Mouse (Mus musculus): ENCODE data around the gene Rnf166. TPM values are rescaled to one million over a fixed set of nuclear protein-coding genes. Genes with fewer than 3 reads are reported as not detected.
A peak's percentile ranks its signal among the peaks of the same experiment; 100 is the strongest.

The Rnf166 gene
- total and polyA plus RNA-seq, 3 experiments, result 36.9 to 99.4 (median 41.6) TPM

DNA sequence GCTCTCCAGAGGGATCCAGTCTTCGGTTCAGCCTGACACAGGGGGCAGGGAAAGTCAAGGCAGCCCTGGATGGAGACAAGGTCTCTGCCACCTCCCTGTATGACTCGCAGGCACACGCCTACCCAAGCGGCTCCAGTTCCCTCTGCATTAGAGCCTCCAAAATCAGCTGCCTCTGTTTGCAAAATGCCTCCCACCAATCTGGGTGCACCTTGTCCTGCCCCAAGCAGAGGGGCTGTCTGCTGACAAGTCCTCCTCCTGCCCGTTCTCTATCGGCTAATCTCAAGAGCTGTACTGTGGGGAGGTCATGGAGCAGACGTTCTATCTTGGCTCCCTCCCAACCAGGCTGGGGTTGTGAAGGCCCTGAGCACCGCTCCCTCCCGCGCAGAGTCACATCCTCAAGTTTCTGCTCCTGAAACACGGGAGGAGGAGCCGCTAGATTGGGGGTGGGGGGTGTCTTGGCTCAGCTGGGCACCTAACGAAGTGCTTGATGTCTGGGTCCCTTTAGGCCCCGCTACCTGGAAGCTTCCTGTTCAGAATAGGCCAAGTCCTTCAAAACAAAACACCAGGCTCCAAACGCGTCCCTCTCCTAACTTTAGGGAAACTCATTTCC, 808 bp downstream of the Rnf166 start:
- Histone ChIP-seq H3K27me3 (ENCODE audit: control insufficient read depth, insufficient read depth, low read length) (no peaks in the 10 kb centered on the region), H3K9ac (ENCODE audit: low read depth, low read length) (peak overlapping the region; percentile 90), H3K36me3 (ENCODE audit: control insufficient read depth, insufficient read depth, low read length) (no peaks in the 10 kb centered on the region), H3K4me1 (ENCODE audit: control insufficient read depth, insufficient read depth, low read length) (peaks cover 7% of the 10 kb centered on the region), H3K79me2 (replicated peaks; ENCODE audit: control insufficient read depth, insufficient read depth, low read length) (no peaks in the 10 kb centered on the region; the same call in 1 of the 2 replicates), H3K4me3 (peak overlapping the region; percentile 97), H3K27ac (peak overlapping the region; percentile 92)
- peak; percentile 50 to 51 for DNase-seq
- WGBS, result 1% methylated on average over 16 of the region's 16 CpGs
- intact Hi-C loops (cut with DNase I), result loop anchor here (2.0 to 10.0 kb wide), 2 partner anchors 26 to 740 kb away; partner anchors contain the start of genes Chmp1a and Spata33
- no peak for TF ChIP-seq CTCF (IDR thresholded peaks at IDR 0.05)
- TF ChIP-seq POLR2A (IDR thresholded peaks at IDR 0.05; ENCODE audit: insufficient read depth, low read depth, low read length), result no peak
- TF ChIP-seq EP300 (IDR thresholded peaks at IDR 0.05; ENCODE audit: insufficient read depth, low read depth, low read length), result 0 out of 2 replicates have a peak, but pooled peaks have one; percentile 38

- no peak overlapping the region for H3K4me3 ChIP-seq
- WGBS, result 74% methylated on average over 8 of the region's 8 CpGs
- no peaks in the 10 kb centered on the region for H3K27me3 ChIP-seq (ENCODE audit: control insufficient read depth, insufficient read depth, low read length)
- H3K9ac ChIP-seq (ENCODE audit: low read depth, low read length), result no peak overlapping the region
- no peaks in the 10 kb centered on the region for H3K36me3 ChIP-seq (ENCODE audit: control insufficient read depth, insufficient read depth, low read length)
- intact Hi-C loops (cut with DNase I), result loop anchor here (2.0 to 10.0 kb wide), 2 partner anchors 25 to 741 kb away; partner anchors contain the start of genes Chmp1a and Spata33
- TF ChIP-seq EP300 (IDR thresholded peaks at IDR 0.05; ENCODE audit: insufficient read depth, low read depth, low read length) (no peak), CTCF (IDR thresholded peaks at IDR 0.05) (no peak), POLR2A (IDR thresholded peaks at IDR 0.05; ENCODE audit: insufficient read depth, low read depth, low read length) (no peak)
- no peak overlapping the region for H3K27ac ChIP-seq
- DNase-seq, result peak; percentile 34 to 42
- peaks cover 7% of the 10 kb centered on the region for H3K4me1 ChIP-seq (ENCODE audit: control insufficient read depth, insufficient read depth, low read length)
- H3K79me2 ChIP-seq (replicated peaks; ENCODE audit: control insufficient read depth, insufficient read depth, low read length), result no peaks in the 10 kb centered on the region; the same call in 1 of the 2 replicates
These were observed 1.9 kb downstream of the Rnf166 start for GRCm38 (mm10) chr8:122473911-122474421.

GRCm38 (mm10) chr8:122470691-122471090, 5.2 kb downstream of the Rnf166 start:
- no peak overlapping the region for H3K27ac ChIP-seq
- TF ChIP-seq CTCF (IDR thresholded peaks at IDR 0.05), result no peak
- TF ChIP-seq POLR2A (IDR thresholded peaks at IDR 0.05; ENCODE audit: insufficient read depth, low read depth, low read length), result no peak
- no peak for TF ChIP-seq EP300 (IDR thresholded peaks at IDR 0.05; ENCODE audit: insufficient read depth, low read depth, low read length)
- no peaks in the 10 kb centered on the region for H3K27me3 ChIP-seq (ENCODE audit: control insufficient read depth, insufficient read depth, low read length)
- WGBS, result 80% methylated on average over 5 of the region's 5 CpGs
- H3K79me2 ChIP-seq (replicated peaks; ENCODE audit: control insufficient read depth, insufficient read depth, low read length), result no peaks in the 10 kb centered on the region; the same call in 1 of the 2 replicates
- DNase-seq, result no peak
- intact Hi-C loops (cut with DNase I), result loop anchor here (10.0 kb wide), 1 partner anchor 744 kb away; the partner anchor contains the start of genes Chmp1a and Spata33
- no peak overlapping the region for H3K4me3 ChIP-seq
- no peak overlapping the region for H3K9ac ChIP-seq (ENCODE audit: low read depth, low read length)
- H3K4me1 ChIP-seq (ENCODE audit: control insufficient read depth, insufficient read depth, low read length), result peaks cover 4% of the 10 kb centered on the region
- no peaks in the 10 kb centered on the region for H3K36me3 ChIP-seq (ENCODE audit: control insufficient read depth, insufficient read depth, low read length)

GRCm38 (mm10) chr8:122469965-122470364, 5.9 kb downstream of the Rnf166 start:
- Histone ChIP-seq H3K4me3 (no peak overlapping the region), H3K4me1 (ENCODE audit: control insufficient read depth, insufficient read depth, low read length) (peaks cover 3% of the 10 kb centered on the region), H3K27me3 (ENCODE audit: control insufficient read depth, insufficient read depth, low read length) (no peaks in the 10 kb centered on the region), H3K36me3 (ENCODE audit: control insufficient read depth, insufficient read depth, low read length) (no peaks in the 10 kb centered on the region), H3K9ac (ENCODE audit: low read depth, low read length) (no peak overlapping the region), H3K27ac (no peak overlapping the region), H3K79me2 (replicated peaks; ENCODE audit: control insufficient read depth, insufficient read depth, low read length) (no peaks in the 10 kb centered on the region; the same call in 1 of the 2 replicates)
- WGBS, result 85% methylated on average over 10 of the region's 10 CpGs
- DNase-seq, result no peak
- intact Hi-C loops (cut with DNase I), result loop anchor here (10.0 kb wide), 1 partner anchor 745 kb away; the partner anchor contains the start of genes Chmp1a and Spata33
- TF ChIP-seq EP300 (IDR thresholded peaks at IDR 0.05; ENCODE audit: insufficient read depth, low read depth, low read length) (no peak), CTCF (IDR thresholded peaks at IDR 0.05) (no peak), POLR2A (IDR thresholded peaks at IDR 0.05; ENCODE audit: insufficient read depth, low read depth, low read length) (no peak)

- no peak for DNase-seq
- Histone ChIP-seq H3K9ac (ENCODE audit: low read depth, low read length) (no peak overlapping the region), H3K27ac (no peak overlapping the region), H3K27me3 (ENCODE audit: control insufficient read depth, insufficient read depth, low read length) (no peaks in the 10 kb centered on the region), H3K4me1 (ENCODE audit: control insufficient read depth, insufficient read depth, low read length) (no peaks in the 10 kb centered on the region), H3K79me2 (replicated peaks; ENCODE audit: control insufficient read depth, insufficient read depth, low read length) (no peaks in the 10 kb centered on the region), H3K4me3 (no peak overlapping the region), H3K36me3 (ENCODE audit: control insufficient read depth, insufficient read depth, low read length) (no peaks in the 10 kb centered on the region)
- TF ChIP-seq CTCF (IDR thresholded peaks at IDR 0.05) (no peak), EP300 (IDR thresholded peaks at IDR 0.05; ENCODE audit: insufficient read depth, low read depth, low read length) (no peak), POLR2A (IDR thresholded peaks at IDR 0.05; ENCODE audit: insufficient read depth, low read depth, low read length) (no peak)
- intact Hi-C loops (cut with DNase I), result no loop called here
- 61% methylated on average over 6 of the region's 6 CpGs for WGBS
These were observed 6.5 kb downstream of the Rnf166 start for GRCm38 (mm10) chr8:122469407-122469806.

DNA sequence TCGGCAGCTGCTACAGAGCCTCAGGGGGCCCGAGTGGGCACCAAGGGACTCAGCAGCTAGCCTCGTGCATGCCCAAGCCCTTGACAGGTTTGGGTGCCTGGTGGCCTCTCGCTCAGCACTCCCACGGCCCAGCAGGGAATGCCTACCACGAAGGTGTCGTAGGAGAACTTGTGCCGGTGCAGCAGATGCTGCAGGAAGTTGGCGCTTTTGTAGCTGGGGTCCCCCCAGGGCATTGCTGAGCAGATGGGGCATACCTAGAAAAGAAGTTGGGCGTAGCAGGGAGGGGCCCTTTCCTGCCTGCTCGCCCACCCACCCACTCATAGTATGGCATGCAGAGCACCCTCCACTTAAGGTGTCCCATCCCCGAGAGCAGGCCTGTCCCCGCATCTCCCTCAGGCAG, 8.0 kb downstream of the Rnf166 start:
- Histone ChIP-seq H3K27me3 (ENCODE audit: control insufficient read depth, insufficient read depth, low read length) (no peaks in the 10 kb centered on the region), H3K79me2 (replicated peaks; ENCODE audit: control insufficient read depth, insufficient read depth, low read length) (no peaks in the 10 kb centered on the region), H3K4me3 (no peak overlapping the region), H3K27ac (no peak overlapping the region), H3K9ac (ENCODE audit: low read depth, low read length) (no peak overlapping the region), H3K36me3 (ENCODE audit: control insufficient read depth, insufficient read depth, low read length) (no peaks in the 10 kb centered on the region), H3K4me1 (ENCODE audit: control insufficient read depth, insufficient read depth, low read length) (no peaks in the 10 kb centered on the region)
- intact Hi-C loops (cut with DNase I), result no loop called here
- no peak for DNase-seq
- TF ChIP-seq EP300 (IDR thresholded peaks at IDR 0.05; ENCODE audit: insufficient read depth, low read depth, low read length), result no peak
- WGBS, result 88% methylated on average over 13 of the region's 13 CpGs
